Comparison of ENCODE assay signal across 11 mouse cellular contexts in genomic region chr5:150962756-150963155, GRCm38 (mm10). TPM values are rescaled to one million over a fixed set of nuclear protein-coding genes. Genes with fewer than 3 reads are reported as not detected.
"Had no signal": no experiment of that assay in that cellular context is flagged by ENCODE, and none has a peak within 500 bp of the region (broad histone marks: within the 10 kb centered on the region; RNA-seq: fewer than 3 reads in every experiment).

No protein-coding gene starts in this region.

- DNase-seq: lung, adult 18-20 months; lung, embryonic 14.5 days; lung, postnatal 10 days; lung, postnatal 4 days; midbrain, embryonic 14.5 days; right cerebral cortex, postnatal 14 days; thymus, adult 18-20 months; thymus, postnatal 14 days; thymus, postnatal 4 days had no signal

RNA-seq across cellular contexts. Expression of gene Kl, which starts 10.3 kb away (rescaled TPM):
- total RNA-seq: megakaryocyte, adult 5-6 weeks; megakaryocyte-erythroid progenitor cell, adult 5-6 weeks had no signal
